Mouse (Mus musculus) ovary, adult 18-20 months (tissue): ENCODE data around the gene Spata18.

ENCODE experiments used
- DNase-seq: peaks from one replicate; pipeline ENCODE4 v3.0.0; 2022; ENCODE audit warnings: low spot score, mixed read lengths

Spata18 gene

GRCm38 (mm10) chr5:73716941-73717340, 65.8 kb downstream of the Spata18 start:
- DNase-seq = no peak

GRCm38 (mm10) chr5:73721682-73722282, 70.6 kb downstream of the Spata18 start:
- no peak for DNase-seq

- no peak for DNase-seq
Observed at GRCm38 (mm10) chr5:73725981-73726380, 74.8 kb downstream of the Spata18 start.

GRCm38 (mm10) chr5:73728651-73729050, 77.5 kb downstream of the Spata18 start:
- DNase-seq = no peak
